Mouse (Mus musculus): ENCODE results near the gene Suco. TPM values are rescaled to one million over a fixed set of nuclear protein-coding genes. Genes with fewer than 3 reads are reported as not detected.
A peak's percentile ranks its signal among the peaks of the same experiment; 100 is the strongest.

The Suco gene
- polyA plus RNA-seq (2012; rRNA removed): 21.6 and 22.8 TPM in 2 replicates

GRCm38 (mm10) chr1:161876553-161877447 is at the start of gene Suco:
Gene Suco, minus strand, starts transcription at chr1:161876682.
- DNase-seq (ENCODE audit: low read depth): peak; percentile 100
- TF ChIP-seq POLR2A (IDR thresholded peaks at IDR 0.05; ENCODE audit: borderline replicate concordance, extremely low read depth, insufficient read depth, insufficient read length, poor library complexity, severe bottlenecking) (peak; percentile 90), CTCF (IDR thresholded peaks at IDR 0.05; ENCODE audit: borderline replicate concordance, extremely low read depth, insufficient read depth, insufficient read length) (no peak)

DNA sequence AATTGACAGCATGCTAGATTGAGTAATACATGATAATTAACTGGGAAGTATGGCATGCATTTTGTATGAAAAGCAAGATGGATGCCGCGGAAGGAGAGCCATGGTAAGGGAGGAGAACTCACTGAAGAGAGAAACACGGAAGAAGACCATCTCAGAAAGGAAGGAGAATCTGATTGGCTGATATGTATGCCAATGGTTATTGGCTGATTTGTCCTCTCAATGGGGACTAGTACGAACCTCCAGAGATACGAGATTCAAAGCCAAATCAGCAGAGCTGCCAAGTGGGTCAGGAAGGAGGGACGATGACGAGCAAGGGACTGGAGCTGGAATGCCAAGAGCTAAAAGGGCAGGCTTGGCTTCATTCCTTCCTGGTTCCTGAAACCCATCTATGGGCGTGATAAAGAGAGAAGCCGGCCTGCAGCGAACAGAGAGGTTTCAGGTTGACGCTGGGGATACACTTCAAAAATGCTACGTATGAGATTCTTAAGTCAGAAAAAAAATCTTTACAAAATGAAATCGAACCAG is 48.9 kb upstream of the Suco start:
- TF ChIP-seq POLR2A (IDR thresholded peaks at IDR 0.05; ENCODE audit: borderline replicate concordance, extremely low read depth, insufficient read depth, insufficient read length, poor library complexity, severe bottlenecking): no peak
- TF ChIP-seq CTCF (IDR thresholded peaks at IDR 0.05; ENCODE audit: borderline replicate concordance, extremely low read depth, insufficient read depth, insufficient read length): no peak
- DNase-seq (ENCODE audit: low read depth): no peak

- TF ChIP-seq POLR2A (IDR thresholded peaks at IDR 0.05; ENCODE audit: borderline replicate concordance, extremely low read depth, insufficient read depth, insufficient read length, poor library complexity, severe bottlenecking): no peak
- TF ChIP-seq CTCF (IDR thresholded peaks at IDR 0.05; ENCODE audit: borderline replicate concordance, extremely low read depth, insufficient read depth, insufficient read length): no peak
- no peak for DNase-seq (ENCODE audit: low read depth)
Observed at GRCm38 (mm10) chr1:161924321-161924720, 47.8 kb upstream of the Suco start.

GRCm38 (mm10) chr1:161921928-161922327 is 45.4 kb upstream of the Suco start:
- DNase-seq (ENCODE audit: low read depth): no peak
- no peak for TF ChIP-seq CTCF (IDR thresholded peaks at IDR 0.05; ENCODE audit: borderline replicate concordance, extremely low read depth, insufficient read depth, insufficient read length)
- no peak for TF ChIP-seq POLR2A (IDR thresholded peaks at IDR 0.05; ENCODE audit: borderline replicate concordance, extremely low read depth, insufficient read depth, insufficient read length, poor library complexity, severe bottlenecking)

DNA sequence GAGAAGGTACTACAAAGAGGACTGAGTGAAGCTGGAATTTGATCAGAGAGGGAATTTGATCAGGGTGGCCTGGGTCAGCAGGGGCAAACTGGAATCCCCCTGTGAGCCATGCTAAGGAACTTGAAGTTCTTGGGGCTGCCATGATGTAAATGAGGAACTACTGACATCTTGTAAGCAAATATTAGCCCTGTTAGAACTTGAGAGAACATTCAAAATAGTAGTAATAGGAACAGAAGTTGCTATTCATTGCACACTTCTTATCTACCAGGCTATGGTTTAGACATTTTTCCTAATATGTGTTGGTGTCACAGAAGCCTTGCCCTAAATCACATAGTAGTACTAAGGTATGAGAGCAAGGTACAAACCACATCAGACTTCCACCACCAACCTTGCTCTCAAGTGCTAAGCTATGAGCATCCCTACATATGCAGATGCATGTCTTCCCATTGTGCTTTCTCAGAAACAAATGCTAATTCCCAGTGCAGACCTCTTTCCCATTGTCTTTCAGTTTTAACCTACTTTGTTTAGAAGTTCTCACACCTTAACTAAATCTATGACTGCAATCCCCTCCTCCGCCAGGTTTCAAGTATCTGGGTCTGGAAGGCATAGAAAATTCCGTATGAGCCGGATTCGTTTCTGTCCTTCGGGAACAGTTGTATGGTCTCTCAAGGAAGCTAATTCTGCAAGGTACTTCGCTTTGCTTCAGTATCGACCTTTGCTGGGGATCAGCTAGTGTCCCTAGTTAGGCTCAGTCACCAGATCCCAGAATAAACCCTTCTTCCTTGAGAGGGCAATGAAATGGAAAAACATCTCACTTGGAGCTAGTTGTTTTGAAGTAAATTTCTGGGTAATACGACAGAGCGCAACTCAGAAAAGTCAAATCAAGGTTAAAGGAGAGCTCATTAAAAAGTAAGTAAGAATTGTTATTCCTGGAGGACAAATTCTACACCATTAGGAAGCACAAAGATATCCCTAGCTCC is 44.3 kb upstream of the Suco start:
- DNase-seq (ENCODE audit: low read depth): no peak

GRCm38 (mm10) chr1:161919594-161919993 is 43.1 kb upstream of the Suco start:
- no peak for DNase-seq (ENCODE audit: low read depth)
- TF ChIP-seq POLR2A (IDR thresholded peaks at IDR 0.05; ENCODE audit: borderline replicate concordance, extremely low read depth, insufficient read depth, insufficient read length, poor library complexity, severe bottlenecking): no peak
- no peak for TF ChIP-seq CTCF (IDR thresholded peaks at IDR 0.05; ENCODE audit: borderline replicate concordance, extremely low read depth, insufficient read depth, insufficient read length)

More for the DNA sequence above, 44.3 kb upstream of the Suco start:
- TF ChIP-seq POLR2A (IDR thresholded peaks at IDR 0.05; ENCODE audit: borderline replicate concordance, extremely low read depth, insufficient read depth, insufficient read length, poor library complexity, severe bottlenecking): no peak
- TF ChIP-seq CTCF (IDR thresholded peaks at IDR 0.05; ENCODE audit: borderline replicate concordance, extremely low read depth, insufficient read depth, insufficient read length): no peak

GRCm38 (mm10) chr1:161918682-161919372 is 42.3 kb upstream of the Suco start:
- no peak for TF ChIP-seq CTCF (IDR thresholded peaks at IDR 0.05; ENCODE audit: borderline replicate concordance, extremely low read depth, insufficient read depth, insufficient read length)
- TF ChIP-seq POLR2A (IDR thresholded peaks at IDR 0.05; ENCODE audit: borderline replicate concordance, extremely low read depth, insufficient read depth, insufficient read length, poor library complexity, severe bottlenecking): no peak
- no peak for DNase-seq (ENCODE audit: low read depth)

DNA sequence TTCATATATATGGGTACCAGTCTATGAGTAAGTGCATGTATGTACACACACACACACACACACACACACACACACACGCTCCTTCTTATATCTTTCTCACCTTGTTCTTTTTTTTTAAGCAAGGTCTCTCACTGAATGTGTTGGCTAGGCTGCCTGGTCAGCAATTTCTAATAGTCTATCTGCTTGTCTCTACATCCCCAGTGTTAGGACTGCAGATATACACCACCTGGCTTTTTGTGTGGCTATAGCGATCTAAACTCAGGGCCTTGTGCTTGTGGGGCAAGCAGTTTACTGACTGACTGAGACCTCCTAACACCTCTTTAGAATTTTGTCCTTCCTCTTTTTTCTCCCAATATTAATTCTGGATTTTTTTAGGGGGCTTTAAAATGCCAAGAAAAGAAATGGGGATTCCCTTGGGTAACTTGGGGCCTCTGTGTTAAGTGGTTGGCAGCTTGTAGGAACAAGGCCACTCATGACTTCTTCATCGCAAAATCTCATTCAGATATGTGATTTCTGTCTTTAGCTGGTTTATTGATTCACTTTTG is 41.5 kb upstream of the Suco start:
- DNase-seq (ENCODE audit: low read depth): no peak
- no peak for TF ChIP-seq CTCF (IDR thresholded peaks at IDR 0.05; ENCODE audit: borderline replicate concordance, extremely low read depth, insufficient read depth, insufficient read length)
- TF ChIP-seq POLR2A (IDR thresholded peaks at IDR 0.05; ENCODE audit: borderline replicate concordance, extremely low read depth, insufficient read depth, insufficient read length, poor library complexity, severe bottlenecking): no peak

DNA sequence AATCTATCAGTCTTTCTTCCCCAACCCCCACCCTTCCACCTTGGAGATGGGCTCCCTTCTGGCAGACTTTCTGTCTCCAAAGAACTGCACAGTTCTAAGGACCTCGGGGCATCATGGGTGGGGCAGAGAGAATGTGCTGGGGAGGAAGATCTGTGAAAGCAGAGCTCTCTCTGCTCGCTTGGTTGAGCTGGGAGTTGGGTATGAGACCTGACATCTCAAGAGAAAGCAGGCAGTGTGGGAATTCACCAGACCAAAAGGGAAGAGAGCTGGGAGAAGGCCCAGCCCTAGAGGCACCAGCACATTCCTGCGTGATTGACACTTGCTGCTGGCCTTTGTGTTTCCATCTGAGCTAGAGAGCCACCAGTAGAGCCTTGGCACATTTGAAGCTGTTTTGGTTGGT is 39.6 kb upstream of the Suco start:
- TF ChIP-seq POLR2A (IDR thresholded peaks at IDR 0.05; ENCODE audit: borderline replicate concordance, extremely low read depth, insufficient read depth, insufficient read length, poor library complexity, severe bottlenecking) (no peak), CTCF (IDR thresholded peaks at IDR 0.05; ENCODE audit: borderline replicate concordance, extremely low read depth, insufficient read depth, insufficient read length) (no peak)
- no peak for DNase-seq (ENCODE audit: low read depth)

GRCm38 (mm10) chr1:161913648-161913984 is 37.1 kb upstream of the Suco start:
- TF ChIP-seq CTCF (IDR thresholded peaks at IDR 0.05; ENCODE audit: borderline replicate concordance, extremely low read depth, insufficient read depth, insufficient read length): no peak

More at GRCm38 (mm10) chr1:161913648-161913984, 37.1 kb upstream of the Suco start:
- DNase-seq (ENCODE audit: low read depth): no peak
